ENCODE assay signal across 13 mouse cellular contexts in the genomic region with DNA sequence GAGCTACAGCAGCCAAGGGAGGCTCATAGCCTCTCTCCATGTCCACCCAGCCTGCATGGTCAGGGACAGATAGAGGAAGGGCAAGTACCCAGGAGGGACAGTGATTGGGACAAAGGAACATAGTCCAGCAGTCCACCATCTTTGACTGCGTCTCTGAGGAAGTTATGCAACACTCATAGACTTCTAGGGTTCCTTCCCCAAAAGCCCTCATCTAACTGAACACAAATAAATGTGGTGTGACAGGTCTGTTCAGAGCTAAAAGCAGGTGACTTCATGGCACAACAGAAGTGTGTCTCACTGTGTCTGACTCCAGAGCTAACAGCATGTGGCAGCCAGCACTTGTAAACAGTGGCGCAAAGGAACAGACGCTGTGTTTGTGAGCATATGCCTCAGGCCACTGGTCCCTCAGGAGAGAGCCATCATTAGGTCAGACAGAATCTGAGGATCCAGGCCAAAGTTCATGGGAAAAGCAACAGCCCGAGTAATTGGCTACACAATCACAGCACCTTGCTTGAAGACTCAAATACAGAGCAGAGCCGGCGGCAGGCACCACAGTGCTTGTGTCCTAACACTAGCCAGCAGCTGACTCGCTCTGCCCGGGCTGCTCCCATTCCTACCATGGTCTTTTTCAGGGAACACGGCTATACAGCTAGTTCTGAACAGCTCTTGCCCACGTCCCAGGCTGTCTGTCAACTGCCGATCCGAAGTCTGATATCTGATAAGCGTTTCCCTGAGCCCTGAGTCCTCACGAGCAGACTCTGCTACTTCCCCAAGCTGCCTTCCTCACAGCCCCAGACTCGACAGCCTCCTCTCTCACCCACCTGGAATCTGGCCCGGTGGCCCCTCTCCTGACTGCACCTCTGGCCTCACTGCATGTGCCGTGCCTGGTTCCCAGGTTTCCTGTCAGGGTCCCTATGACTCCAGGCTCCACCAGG. TPM values are rescaled to one million over a fixed set of nuclear protein-coding genes. Genes with fewer than 3 reads are reported as not detected.
DNase-seq lines count a peak whose midpoint lies in the region; ATAC-seq and TF ChIP-seq lines count a peak whose summit lies in the region.
"Had no signal": no experiment of that assay in that cellular context is flagged by ENCODE, and none has a peak within 500 bp of the region (broad histone marks: within the 10 kb centered on the region; RNA-seq: fewer than 3 reads in every experiment).

No protein-coding gene starts in this region.

- H3K4me3 ChIP-seq in kidney, embryonic 15.5 days (replicated peaks) = no peak overlapping the region
- no peak overlapping the region for H3K4me3 ChIP-seq in stomach, postnatal 0 days (ENCODE audit: low read depth, low read length)
- no peak overlapping the region for H3K4me3 ChIP-seq in forebrain, embryonic 14.5 days (ENCODE audit: low read depth, low read length)

- no peak for TF ChIP-seq CTCF in stomach, postnatal 0 days (IDR thresholded peaks at IDR 0.05; ENCODE audit: low read depth)

- WGBS in kidney, embryonic 15.5 days = 68% methylated on average over 17 of the region's 17 CpGs
- 75% methylated on average over 17 of the region's 17 CpGs for WGBS in stomach, postnatal 0 days
- 83% methylated on average over 17 of the region's 17 CpGs for WGBS in forebrain, embryonic 14.5 days

- no peaks in the 10 kb centered on the region for H3K27me3 ChIP-seq in kidney, embryonic 15.5 days
- H3K27me3 ChIP-seq in stomach, postnatal 0 days (ENCODE audit: control insufficient read depth, insufficient read depth, low read length) = no peaks in the 10 kb centered on the region
- H3K27me3 ChIP-seq in forebrain, embryonic 14.5 days (replicated peaks; ENCODE audit: control insufficient read depth, insufficient read depth, low read length) = no peaks in the 10 kb centered on the region
- H3K27me3 ChIP-seq: Patski had no signal

- peak; percentile 30; the same call in 1 of the 2 replicates for ATAC-seq in kidney, embryonic 15.5 days (replicated peaks; ENCODE audit: low FRiP score)
- peak; percentile 21; the same call in 1 of the 2 replicates for ATAC-seq in stomach, postnatal 0 days (ENCODE audit: low FRiP score, low TSS enrichment)
- no peak for ATAC-seq in forebrain, embryonic 14.5 days
- ATAC-seq: Patski had no signal

- TF ChIP-seq EP300 in stomach, postnatal 0 days (optimal IDR thresholded peaks at IDR 0.05) = no peak

- peaks cover 14% of the 10 kb centered on the region; the same call in 1 of the 2 replicates for H3K4me1 ChIP-seq in kidney, embryonic 15.5 days
- H3K4me1 ChIP-seq in stomach, postnatal 0 days (replicated peaks; ENCODE audit: control insufficient read depth, insufficient read depth) = no peaks in the 10 kb centered on the region
- no peaks in the 10 kb centered on the region for H3K4me1 ChIP-seq in forebrain, embryonic 14.5 days (ENCODE audit: control insufficient read depth, insufficient read depth, low read length)

- peak overlapping the region; percentile 28; the same call in 1 of the 2 replicates for H3K27ac ChIP-seq in kidney, embryonic 15.5 days
- H3K27ac ChIP-seq in stomach, postnatal 0 days (replicated peaks) = no peak overlapping the region
- no peak overlapping the region for H3K27ac ChIP-seq in forebrain, embryonic 14.5 days (ENCODE audit: low read depth, low read length)

- H3K9ac ChIP-seq in kidney, embryonic 15.5 days = no peak overlapping the region
- no peak overlapping the region for H3K9ac ChIP-seq in stomach, postnatal 0 days (ENCODE audit: low read length)
- H3K9ac ChIP-seq in forebrain, embryonic 14.5 days (ENCODE audit: low read length) = no peak overlapping the region

- H3K9me3 ChIP-seq in kidney, embryonic 15.5 days (replicated peaks) = no peaks in the 10 kb centered on the region
- no peaks in the 10 kb centered on the region for H3K9me3 ChIP-seq in stomach, postnatal 0 days (ENCODE audit: control insufficient read depth, low read length)
- no peaks in the 10 kb centered on the region for H3K9me3 ChIP-seq in forebrain, embryonic 14.5 days (replicated peaks; ENCODE audit: control insufficient read depth, low read length)

- DNase-seq in embryo, embryonic 10.5 days (ENCODE audit: low spot score) = peak; percentile 15
- DNase-seq in embryo, embryonic 11 days = no peak
- DNase-seq in lung, postnatal 25 days (ENCODE audit: low spot score) = peak; percentile 26
- no peak for DNase-seq in lung, postnatal 4 days
- DNase-seq in stomach, postnatal 0 days (ENCODE audit: low spot score) = no peak
- no peak for DNase-seq in layer of hippocampus, adult 18-20 months (ENCODE audit: low spot score in 2 of 2)
- no peak for DNase-seq in forebrain, embryonic 14.5 days (ENCODE audit: low spot score)
- DNase-seq: gastrocnemius, postnatal 10 days; lung, adult 2 months; midbrain, embryonic 14.5 days; right cerebral cortex, postnatal 4 days had no signal

- peaks cover 85% of the 10 kb centered on the region for H3K36me3 ChIP-seq in kidney, embryonic 15.5 days
- H3K36me3 ChIP-seq in stomach, postnatal 0 days (ENCODE audit: control insufficient read depth, insufficient read depth, low read length) = peaks cover 22% of the 10 kb centered on the region
- peaks cover 78% of the 10 kb centered on the region for H3K36me3 ChIP-seq in forebrain, embryonic 14.5 days (ENCODE audit: control insufficient read depth, insufficient read depth, low read length)

- no peak overlapping the region for H3K4me2 ChIP-seq in kidney, embryonic 15.5 days
- H3K4me2 ChIP-seq in stomach, postnatal 0 days (replicated peaks; ENCODE audit: low read depth) = no peak overlapping the region
- no peak overlapping the region for H3K4me2 ChIP-seq in forebrain, embryonic 14.5 days (ENCODE audit: low read length)

RNA-seq across cellular contexts. Expression of gene Sprtn, which starts 14.5 kb away (rescaled TPM):
- polyA plus RNA-seq in kidney, embryonic 15.5 days (2015; fragmentation: Nextera tagmentation; extraction: Ambion mirVana) = 9.7 and 10.2 TPM in 2 replicates
- 4.9 and 5.0 TPM in 2 replicates for polyA plus RNA-seq in stomach, postnatal 0 days (2015; fragmentation: Nextera tagmentation; extraction: Ambion mirVana)
- total RNA-seq in layer of hippocampus, adult 18-20 months (2021) = 10 to 100 TPM; 13.1 to 13.2 TPM
- polyA plus RNA-seq in forebrain, embryonic 14.5 days (2014; fragmentation: Nextera tagmentation; extraction: Ambion mirVana) = 9.8 and 11.1 TPM in 2 replicates

RNA-seq across cellular contexts. Expression of gene Exoc8, which starts 14.7 kb away (rescaled TPM):
- 7.6 and 9.0 TPM in 2 replicates for polyA plus RNA-seq in kidney, embryonic 15.5 days (2015; fragmentation: Nextera tagmentation; extraction: Ambion mirVana)
- 4.9 and 5.9 TPM in 2 replicates for polyA plus RNA-seq in stomach, postnatal 0 days (2015; fragmentation: Nextera tagmentation; extraction: Ambion mirVana)
- 10 to 100 TPM; 33.5 to 36.9 TPM for total RNA-seq in layer of hippocampus, adult 18-20 months (2021)
- polyA plus RNA-seq in forebrain, embryonic 14.5 days (2014; fragmentation: Nextera tagmentation; extraction: Ambion mirVana) = 5.9 and 7.2 TPM in 2 replicates

RNA-seq across cellular contexts. Expression of gene Egln1, which starts 36.9 kb away (rescaled TPM):
- polyA plus RNA-seq in kidney, embryonic 15.5 days (2015; fragmentation: Nextera tagmentation; extraction: Ambion mirVana) = 10.9 and 11.1 TPM in 2 replicates
- 7.1 and 7.5 TPM in 2 replicates for polyA plus RNA-seq in stomach, postnatal 0 days (2015; fragmentation: Nextera tagmentation; extraction: Ambion mirVana)
- 10 to 100 TPM; 67.8 to 69.6 TPM for total RNA-seq in layer of hippocampus, adult 18-20 months (2021)
- polyA plus RNA-seq in forebrain, embryonic 14.5 days (2014; fragmentation: Nextera tagmentation; extraction: Ambion mirVana) = 24.4 and 25.7 TPM in 2 replicates

RNA-seq across cellular contexts. Expression of gene 2810004N23Rik, which starts 49.3 kb away (rescaled TPM):
- polyA plus RNA-seq in kidney, embryonic 15.5 days (2015; fragmentation: Nextera tagmentation; extraction: Ambion mirVana) = 52.7 and 53.3 TPM in 2 replicates
- polyA plus RNA-seq in stomach, postnatal 0 days (2015; fragmentation: Nextera tagmentation; extraction: Ambion mirVana) = 20.2 and 21.3 TPM in 2 replicates
- total RNA-seq in layer of hippocampus, adult 18-20 months (2021) = 10 to 100 TPM; 21.2 to 24.5 TPM
- 25.0 and 29.1 TPM in 2 replicates for polyA plus RNA-seq in forebrain, embryonic 14.5 days (2014; fragmentation: Nextera tagmentation; extraction: Ambion mirVana)

RNA-seq across cellular contexts. Expression of gene Gnpat, which starts 49.4 kb away (rescaled TPM):
- 101 and 114 TPM in 2 replicates for polyA plus RNA-seq in kidney, embryonic 15.5 days (2015; fragmentation: Nextera tagmentation; extraction: Ambion mirVana)
- 41.1 and 41.4 TPM in 2 replicates for polyA plus RNA-seq in stomach, postnatal 0 days (2015; fragmentation: Nextera tagmentation; extraction: Ambion mirVana)
- total RNA-seq in layer of hippocampus, adult 18-20 months (2021) = 10 to 100 TPM; 58.4 to 61.9 TPM
- polyA plus RNA-seq in forebrain, embryonic 14.5 days (2014; fragmentation: Nextera tagmentation; extraction: Ambion mirVana) = 93.5 and 95.5 TPM in 2 replicates

Comparison
In these comparisons a context has a peak if more than half of its experiments do, and no peak if none do; other contexts are left out.
1. DNase-seq: peak in embryo, embryonic 10.5 days (single experiment) and lung, postnatal 25 days (single experiment); none in embryo, embryonic 11 days (single experiment), lung, postnatal 4 days (0 of 2), stomach, postnatal 0 days (single experiment), layer of hippocampus, adult 18-20 months (0 of 2) and forebrain, embryonic 14.5 days (single experiment).